Mouse (Mus musculus): ENCODE results near the gene Syngr1. TPM values are rescaled to one million over a fixed set of nuclear protein-coding genes. Genes with fewer than 3 reads are reported as not detected.
"Not testable (repeated sequence)": the region's sequence is repeated elsewhere in the genome, so short reads cannot be mapped to it uniquely, and the experiment has no call there.

Gene Syngr1
- polyA plus RNA-seq, 1 experiment from 2014 or later: 7.0 TPM

DNA sequence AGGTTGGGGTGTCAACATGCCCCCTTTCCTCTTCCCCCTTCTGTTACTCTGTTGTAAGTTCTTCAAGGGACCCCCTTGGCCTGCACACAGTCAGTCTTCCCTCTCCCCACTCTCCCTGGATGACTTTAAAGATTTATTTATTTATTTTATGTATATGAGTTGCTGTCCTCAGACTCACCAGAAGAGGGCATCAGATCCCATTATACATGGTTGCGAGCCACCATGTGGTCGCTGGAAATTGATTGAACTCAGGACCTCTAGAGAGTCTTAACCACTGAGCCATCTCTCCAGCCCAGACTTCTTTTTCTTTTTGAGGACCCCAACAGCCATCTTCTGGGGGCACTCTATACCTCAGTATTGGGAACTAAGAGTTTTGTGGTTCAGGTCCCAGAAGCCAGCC is 21.4 kb downstream of the Syngr1 start:
- 54% methylated on average over 2 of the region's 2 CpGs for WGBS

DNA sequence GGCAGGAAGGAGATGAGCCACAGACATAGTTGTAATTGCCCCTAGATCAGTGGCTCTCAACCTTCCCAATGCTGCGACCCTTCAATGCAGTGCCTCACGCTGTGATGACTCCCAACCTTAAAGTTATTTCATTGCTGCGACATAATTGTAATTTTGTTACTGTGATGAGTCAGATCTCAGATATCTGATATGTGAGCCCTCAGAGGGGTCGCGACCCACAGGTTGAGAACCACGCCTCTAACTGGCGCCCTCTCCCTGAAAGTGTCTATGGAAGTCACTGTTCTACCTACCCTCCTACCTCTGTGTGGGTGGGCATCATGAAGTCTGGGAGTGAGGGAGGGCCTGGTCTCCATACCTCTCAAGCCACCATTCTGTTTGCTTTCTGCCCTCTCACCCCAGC is 23.3 kb downstream of the Syngr1 start:
- Histone ChIP-seq H3K9me3 (no peaks in the 10 kb centered on the region), H3K36me3 (replicated peaks) (no peaks in the 10 kb centered on the region), H3K4me3 (no peak overlapping the region), H3K27ac (replicated peaks) (no peak overlapping the region), H3K27me3 (replicated peaks; ENCODE audit: low read depth, poor library complexity, severe bottlenecking) (no peaks in the 10 kb centered on the region), H3K4me1 (peaks cover 20% of the 10 kb centered on the region)
- WGBS: 88% methylated on average over 7 of the region's 7 CpGs
- no peak for DNase-seq (ENCODE audit: low spot score)

More for the DNA sequence above, 21.4 kb downstream of the Syngr1 start:
- DNase-seq (ENCODE audit: low spot score): no peak
- Histone ChIP-seq H3K4me3 (no peak overlapping the region), H3K36me3 (replicated peaks) (no peaks in the 10 kb centered on the region), H3K27me3 (replicated peaks; ENCODE audit: low read depth, poor library complexity, severe bottlenecking) (no peaks in the 10 kb centered on the region), H3K9me3 (no peaks in the 10 kb centered on the region), H3K27ac (replicated peaks) (no peak overlapping the region), H3K4me1 (peaks cover 20% of the 10 kb centered on the region)

DNA sequence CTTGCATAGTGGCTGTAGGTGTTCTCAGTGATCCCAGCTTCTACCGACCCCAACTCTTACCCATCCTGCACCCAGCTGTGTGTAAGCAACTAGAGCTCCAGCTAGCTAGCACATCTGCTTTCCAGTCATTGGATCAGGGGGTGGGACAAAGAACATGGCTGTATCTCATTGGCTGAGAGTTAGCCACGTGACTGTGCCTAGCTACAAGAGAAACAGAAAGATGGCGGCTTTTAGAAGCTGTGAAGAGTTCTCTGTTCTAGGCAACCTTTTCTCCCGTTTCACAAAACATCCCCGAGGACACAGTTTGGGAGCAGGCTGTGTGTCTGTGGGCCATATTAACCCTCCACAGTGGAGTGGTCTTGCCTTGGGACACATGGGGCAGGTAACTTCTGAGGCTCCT is 24.1 kb downstream of the Syngr1 start:
- WGBS: 64% methylated on average over 5 of the region's 5 CpGs
- no peak for DNase-seq (ENCODE audit: low spot score)
- H3K27me3 ChIP-seq (replicated peaks; ENCODE audit: low read depth, poor library complexity, severe bottlenecking): no peaks in the 10 kb centered on the region
- H3K4me1 ChIP-seq: peaks cover 20% of the 10 kb centered on the region
- no peaks in the 10 kb centered on the region for H3K36me3 ChIP-seq (replicated peaks)
- 0 out of 2 replicates have a peak overlapping the region, but pooled peaks have one; percentile 7 for H3K27ac ChIP-seq (replicated peaks)
- H3K9me3 ChIP-seq: no peaks in the 10 kb centered on the region
- peak overlapping the region; percentile 35 for H3K4me3 ChIP-seq

DNA sequence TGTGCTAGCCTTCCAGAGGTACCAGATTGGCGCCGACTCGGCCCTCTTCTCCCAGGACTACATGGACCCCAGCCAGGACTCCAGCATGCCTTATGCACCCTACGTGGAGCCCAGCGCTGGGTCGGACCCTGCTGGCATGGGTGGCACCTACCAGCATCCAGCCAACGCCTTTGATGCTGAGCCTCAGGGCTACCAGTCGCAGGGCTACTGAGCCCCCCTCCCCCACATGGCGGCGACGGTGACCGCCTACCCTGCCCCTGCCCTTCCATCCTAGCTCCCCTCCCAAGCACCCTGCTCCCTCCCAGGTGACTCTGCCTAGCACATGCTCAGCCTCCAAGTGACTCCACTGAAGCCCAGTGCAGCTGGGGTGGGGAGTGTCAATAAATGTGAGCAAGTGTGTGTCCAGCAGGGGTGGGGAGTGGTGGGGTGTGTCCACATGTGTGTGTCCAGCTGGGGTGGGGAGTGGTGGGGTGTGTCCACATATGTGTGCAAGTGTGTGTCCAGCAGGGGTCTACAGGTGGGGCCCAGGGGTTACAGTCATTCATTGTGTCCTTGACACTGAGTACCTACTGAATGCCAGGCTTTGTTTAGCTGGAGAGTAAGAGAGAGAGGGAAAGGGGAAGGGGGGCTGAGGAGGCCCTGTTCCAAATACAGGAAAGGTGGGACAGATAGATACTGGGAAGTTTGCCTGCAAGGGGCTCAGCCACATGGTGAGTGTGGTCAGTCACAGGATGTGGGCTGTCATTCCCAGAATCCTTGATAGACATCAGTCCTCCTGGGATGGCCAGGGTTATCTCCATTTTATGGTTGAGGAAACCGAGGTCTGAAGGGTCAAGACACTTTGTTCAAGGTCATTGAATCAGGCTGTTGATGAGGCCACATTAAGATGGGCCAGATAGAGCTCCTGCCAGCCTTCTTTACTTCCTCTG is 25.0 kb downstream of the Syngr1 start:
- 70% methylated on average over 13 of the region's 13 CpGs for WGBS
- H3K27ac ChIP-seq (replicated peaks): 0 out of 2 replicates have a peak overlapping the region, but pooled peaks have one; percentile 7
- no peaks in the 10 kb centered on the region for H3K9me3 ChIP-seq
- no peaks in the 10 kb centered on the region for H3K36me3 ChIP-seq (replicated peaks)
- no peaks in the 10 kb centered on the region for H3K27me3 ChIP-seq (replicated peaks; ENCODE audit: low read depth, poor library complexity, severe bottlenecking)
- peak overlapping the region; percentile 35 for H3K4me3 ChIP-seq
- DNase-seq (ENCODE audit: low spot score): no peak
- H3K4me1 ChIP-seq: peaks cover 20% of the 10 kb centered on the region

DNA sequence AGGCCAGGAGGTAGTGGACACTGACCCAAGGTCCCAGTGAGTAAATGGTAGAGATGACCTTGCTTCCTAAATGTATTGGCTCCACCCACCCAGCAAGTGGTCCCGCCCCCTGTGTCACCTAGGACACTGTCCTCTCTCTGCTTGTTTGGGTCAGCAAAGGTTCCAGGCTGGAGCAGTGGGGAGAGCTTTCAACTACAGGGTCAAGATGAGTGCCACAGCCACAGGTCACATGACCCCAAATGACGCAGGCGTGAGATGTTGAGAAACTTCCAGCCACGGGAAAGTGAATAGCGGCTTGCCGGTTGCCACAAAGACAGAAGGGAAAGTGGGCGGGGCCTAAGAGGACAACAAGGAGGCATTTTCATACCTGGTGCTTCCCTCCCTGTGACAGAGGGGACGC is 26.0 kb downstream of the Syngr1 start:
- Histone ChIP-seq H3K27me3 (replicated peaks; ENCODE audit: low read depth, poor library complexity, severe bottlenecking) (no peaks in the 10 kb centered on the region), H3K27ac (replicated peaks) (no peak overlapping the region), H3K4me1 (peaks cover 20% of the 10 kb centered on the region), H3K4me3 (no peak overlapping the region), H3K36me3 (replicated peaks) (no peaks in the 10 kb centered on the region), H3K9me3 (no peaks in the 10 kb centered on the region)
- DNase-seq (ENCODE audit: low spot score): no peak
- WGBS: 70% methylated on average over 8 of the region's 8 CpGs

DNA sequence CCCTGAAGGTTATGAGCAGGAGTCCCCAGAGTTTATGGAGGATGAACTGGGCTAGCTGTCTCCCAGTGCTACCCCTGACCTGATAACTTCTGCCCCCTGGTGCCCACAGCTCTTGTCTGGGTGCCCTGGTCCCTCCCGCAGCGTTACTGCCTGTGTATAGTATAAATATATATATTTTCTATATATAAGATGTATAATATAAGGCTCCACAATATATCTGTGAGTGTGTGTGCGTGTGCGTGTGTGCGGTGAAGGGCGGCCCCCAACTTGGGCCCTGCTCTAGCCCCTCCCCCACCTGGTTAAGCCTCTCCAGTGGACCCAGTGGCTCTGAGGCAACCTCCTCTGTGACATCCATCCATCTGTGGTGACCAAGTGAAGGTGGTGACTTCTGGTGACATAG is 27.9 kb downstream of the Syngr1 start:
- H3K27ac ChIP-seq (replicated peaks): no peak overlapping the region
- 88% methylated on average over 6 of the region's 6 CpGs for WGBS
- no peak for DNase-seq (ENCODE audit: low spot score)
- no peaks in the 10 kb centered on the region for H3K27me3 ChIP-seq (replicated peaks; ENCODE audit: low read depth, poor library complexity, severe bottlenecking)
- no peaks in the 10 kb centered on the region for H3K36me3 ChIP-seq (replicated peaks)
- peaks cover 20% of the 10 kb centered on the region for H3K4me1 ChIP-seq
- H3K9me3 ChIP-seq: no peaks in the 10 kb centered on the region
- no peak overlapping the region for H3K4me3 ChIP-seq

DNA sequence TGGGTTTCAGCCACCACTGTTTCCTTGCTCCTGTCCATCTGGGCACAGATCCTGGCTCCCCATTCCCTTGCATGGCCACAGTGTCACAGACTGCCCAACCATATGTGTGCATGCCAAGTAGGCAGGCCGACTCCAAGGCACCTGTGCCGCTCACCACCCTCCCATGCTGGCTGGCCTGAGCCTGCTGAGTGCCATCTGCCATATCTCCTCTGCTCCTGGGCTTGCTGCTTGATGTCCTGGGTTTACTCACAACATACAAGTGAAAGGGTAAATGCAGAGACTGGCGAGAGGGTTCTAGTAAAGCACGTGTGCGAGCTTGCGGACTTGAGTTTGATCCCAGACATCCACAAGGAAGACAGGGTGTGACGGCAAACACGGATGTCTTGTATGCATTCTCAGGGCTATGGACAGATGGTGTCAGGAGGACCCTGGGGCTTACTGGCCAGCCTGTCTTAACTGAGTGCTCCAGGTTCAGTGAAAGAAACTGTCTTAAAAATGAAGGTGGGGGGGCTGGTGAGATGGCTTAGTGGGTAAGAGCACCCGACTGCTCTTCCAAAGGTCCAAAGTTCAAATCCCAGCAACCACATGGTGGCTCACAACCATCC is 30.7 kb downstream of the Syngr1 start:
- Histone ChIP-seq H3K4me3 (no peak overlapping the region), H3K36me3 (replicated peaks) (no peaks in the 10 kb centered on the region), H3K27me3 (replicated peaks; ENCODE audit: low read depth, poor library complexity, severe bottlenecking) (no peaks in the 10 kb centered on the region; the same call in 1 of the 2 replicates), H3K27ac (replicated peaks) (no peak overlapping the region), H3K9me3 (no peaks in the 10 kb centered on the region), H3K4me1 (peaks cover 7% of the 10 kb centered on the region)
- 91% methylated on average over 9 of the region's 9 CpGs for WGBS
- DNase-seq (ENCODE audit: low spot score): no peak

DNA sequence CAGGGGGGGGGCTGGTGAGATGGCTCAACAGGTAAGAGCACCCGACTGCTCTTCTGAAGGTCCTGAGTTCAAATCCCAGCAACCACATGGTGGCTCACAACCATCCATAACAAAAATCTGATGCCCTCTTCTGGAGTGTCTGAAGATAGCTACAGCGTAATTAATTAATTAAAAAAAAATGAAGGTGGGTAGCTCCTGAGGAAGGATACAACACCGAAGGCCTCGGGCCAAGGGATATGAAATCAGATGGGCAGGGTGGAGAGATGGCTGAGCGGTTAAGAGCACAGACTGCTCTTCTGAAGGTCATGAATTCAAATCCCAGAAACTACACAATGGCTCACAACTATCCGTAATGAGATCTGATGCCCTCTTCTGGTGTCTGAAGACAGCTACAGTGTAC is 31.3 kb downstream of the Syngr1 start:
- not testable (repeated sequence) for H3K4me1 ChIP-seq; H3K36me3 ChIP-seq (replicated peaks); H3K9me3 ChIP-seq; H3K27ac ChIP-seq (replicated peaks); H3K27me3 ChIP-seq (replicated peaks; ENCODE audit: low read depth, poor library complexity, severe bottlenecking); DNase-seq (ENCODE audit: low spot score); H3K4me3 ChIP-seq
- 94% methylated on average over 6 of the region's 6 CpGs for WGBS

DNA sequence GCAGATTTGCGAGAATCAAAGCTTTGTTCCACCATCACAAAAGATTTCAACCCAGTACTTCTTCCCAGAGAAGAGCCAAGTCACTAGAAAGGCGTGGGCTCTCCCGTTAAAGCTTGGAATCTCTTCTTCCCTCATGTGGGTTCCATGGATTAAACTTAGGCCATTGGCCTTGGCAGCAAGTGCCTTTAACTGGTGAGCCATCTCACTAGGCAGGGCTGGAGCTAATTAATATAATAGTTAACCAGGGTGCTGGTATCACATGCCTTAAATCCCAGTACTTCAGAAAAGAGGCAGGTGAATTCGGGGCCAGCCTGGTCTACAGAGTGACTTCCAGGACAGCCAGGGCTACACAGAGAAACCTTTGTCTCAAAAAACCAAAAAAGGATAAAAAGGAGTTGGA is 33.5 kb downstream of the Syngr1 start:
- H3K27ac ChIP-seq (replicated peaks): no peak overlapping the region
- no peaks in the 10 kb centered on the region for H3K36me3 ChIP-seq (replicated peaks)
- 81% methylated on average over 4 of the region's 4 CpGs for WGBS
- no peak for DNase-seq (ENCODE audit: low spot score)
- H3K9me3 ChIP-seq: no peaks in the 10 kb centered on the region
- no peaks in the 10 kb centered on the region; the same call in 1 of the 2 replicates for H3K4me1 ChIP-seq
- no peaks in the 10 kb centered on the region; the same call in 1 of the 2 replicates for H3K27me3 ChIP-seq (replicated peaks; ENCODE audit: low read depth, poor library complexity, severe bottlenecking)
- H3K4me3 ChIP-seq: no peak overlapping the region

DNA sequence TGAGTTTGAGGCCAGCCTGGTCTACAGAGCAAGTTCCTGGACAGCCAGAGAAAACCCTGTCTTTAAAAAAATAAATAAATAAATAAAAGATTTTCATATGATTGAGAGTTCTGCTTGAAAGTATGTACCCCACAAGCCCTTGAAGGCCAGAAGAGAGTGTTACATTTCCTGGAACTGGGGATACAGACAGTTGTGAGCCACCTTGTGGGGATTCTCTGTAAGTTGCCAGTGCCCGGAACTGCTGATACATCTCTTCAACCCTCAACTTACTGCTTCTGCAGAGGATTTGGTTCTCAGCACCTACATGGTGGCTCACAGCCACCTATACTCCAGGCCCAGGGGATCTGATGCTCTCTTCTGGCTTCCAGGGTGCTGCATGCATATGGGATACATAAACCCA is 36.1 kb downstream of the Syngr1 start:
- Histone ChIP-seq H3K27me3 (replicated peaks; ENCODE audit: low read depth, poor library complexity, severe bottlenecking) (no peaks in the 10 kb centered on the region; the same call in 1 of the 2 replicates), H3K27ac (replicated peaks) (no peak overlapping the region), H3K4me3 (no peak overlapping the region), H3K9me3 (no peaks in the 10 kb centered on the region), H3K36me3 (replicated peaks) (no peaks in the 10 kb centered on the region), H3K4me1 (no peaks in the 10 kb centered on the region; the same call in 1 of the 2 replicates)
- no peak for DNase-seq (ENCODE audit: low spot score)
- WGBS: 79% methylated on average over 1 of the region's 1 CpGs

DNA sequence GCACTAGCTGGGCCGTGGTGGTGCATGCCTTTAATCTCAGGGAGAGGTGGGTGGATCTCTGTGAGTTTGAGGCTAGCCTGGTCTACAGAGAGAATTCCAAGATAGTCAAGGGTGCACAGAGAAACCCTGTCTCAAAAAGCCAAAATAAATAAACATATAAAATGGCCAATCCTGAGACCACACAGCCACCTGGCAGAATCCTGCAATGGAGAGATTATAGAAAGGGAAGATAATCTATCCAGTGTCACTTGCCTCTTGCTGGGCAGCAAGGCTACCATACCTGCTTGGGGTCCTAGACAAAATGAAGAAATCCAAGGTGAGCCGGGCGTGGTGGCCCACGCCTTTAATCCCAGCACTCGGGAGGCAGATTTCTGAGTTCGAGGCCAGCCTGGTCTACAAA is 38.8 kb downstream of the Syngr1 start:
- no peak overlapping the region for H3K27ac ChIP-seq (replicated peaks)
- DNase-seq (ENCODE audit: low spot score): no peak
- no peaks in the 10 kb centered on the region for H3K9me3 ChIP-seq
- peaks cover 24% of the 10 kb centered on the region for H3K4me1 ChIP-seq
- H3K36me3 ChIP-seq (replicated peaks): no peaks in the 10 kb centered on the region
- H3K4me3 ChIP-seq: no peak overlapping the region
- 89% methylated on average over 6 of the region's 6 CpGs for WGBS
- H3K27me3 ChIP-seq (replicated peaks; ENCODE audit: low read depth, poor library complexity, severe bottlenecking): no peaks in the 10 kb centered on the region; the same call in 1 of the 2 replicates

DNA sequence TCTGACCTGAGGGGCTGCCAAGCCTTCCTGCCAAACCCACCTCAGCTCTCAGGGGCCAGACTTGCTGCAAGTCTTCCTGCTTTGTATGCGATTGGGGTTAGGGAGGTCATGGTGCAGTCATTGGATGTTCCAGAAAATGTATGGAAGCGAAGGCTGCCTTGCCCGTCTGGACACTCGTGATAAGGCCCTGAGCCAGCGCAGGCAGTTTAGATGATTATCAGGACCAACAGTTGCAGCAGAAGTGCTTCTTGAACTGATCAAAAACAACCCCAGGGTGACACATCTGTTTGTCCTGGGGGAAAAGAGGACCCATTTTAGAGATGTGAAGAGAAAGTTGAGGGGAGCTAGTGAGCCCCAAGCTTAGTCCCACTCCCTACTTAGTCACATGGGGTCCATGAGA is 39.6 kb downstream of the Syngr1 start:
- no peaks in the 10 kb centered on the region for H3K9me3 ChIP-seq
- H3K27ac ChIP-seq (replicated peaks): no peak overlapping the region
- no peak overlapping the region for H3K4me3 ChIP-seq
- H3K36me3 ChIP-seq (replicated peaks): no peaks in the 10 kb centered on the region
- 84% methylated on average over 5 of the region's 5 CpGs for WGBS
- DNase-seq (ENCODE audit: low spot score): no peak
- no peaks in the 10 kb centered on the region for H3K27me3 ChIP-seq (replicated peaks; ENCODE audit: low read depth, poor library complexity, severe bottlenecking)
- peaks cover 24% of the 10 kb centered on the region for H3K4me1 ChIP-seq

DNA sequence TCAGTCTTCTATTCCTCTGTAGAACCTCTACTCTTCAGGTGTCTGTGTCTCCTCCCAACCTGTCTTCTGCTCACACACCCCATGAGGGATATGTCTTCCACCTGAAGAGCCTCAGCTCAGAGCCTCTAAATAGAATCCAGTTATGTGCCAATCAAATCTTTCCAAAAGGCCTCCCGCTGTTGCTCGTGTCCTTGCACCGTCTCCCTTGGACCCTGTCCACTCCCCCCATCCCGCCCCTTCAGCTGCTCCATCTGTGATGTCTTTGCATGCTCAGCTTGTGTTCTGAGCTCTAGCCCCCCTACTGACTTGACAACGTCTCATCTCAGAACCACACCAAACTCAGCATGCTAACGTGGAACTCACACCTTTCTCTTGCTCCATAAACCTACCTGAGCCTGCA is 40.3 kb downstream of the Syngr1 start:
- WGBS: 81% methylated on average over 6 of the region's 6 CpGs
- DNase-seq (ENCODE audit: low spot score): no peak
- Histone ChIP-seq H3K4me3 (no peak overlapping the region), H3K27ac (replicated peaks) (no peak overlapping the region), H3K27me3 (replicated peaks; ENCODE audit: low read depth, poor library complexity, severe bottlenecking) (no peaks in the 10 kb centered on the region), H3K4me1 (peaks cover 24% of the 10 kb centered on the region), H3K36me3 (replicated peaks) (peaks cover 6% of the 10 kb centered on the region), H3K9me3 (no peaks in the 10 kb centered on the region)

Measured in embryonic facial prominence, embryonic 10.5 days (tissue).